Mouse (Mus musculus) testis, postnatal 10 days (tissue): ENCODE data around the gene Runx2.

Experiments used
- DNase-seq: peaks from one replicate; pipeline ENCODE4 v3.0.0; 2021; ENCODE audit warnings: low spot score

Gene Runx2

GRCm38 (mm10) chr17:44814508-44815175 is at the start of gene Runx2:
Gene Runx2, minus strand, starts transcription at chr17:44814797.
- no peak for DNase-seq

GRCm38 (mm10) chr17:44863165-44863564 is 48.6 kb upstream of the Runx2 start:
- DNase-seq: no peak

- DNase-seq: no peak
These were observed 27.6 kb upstream of the Runx2 start for GRCm38 (mm10) chr17:44842184-44842583.

GRCm38 (mm10) chr17:44831201-44831600 is 16.6 kb upstream of the Runx2 start:
- DNase-seq: no peak

GRCm38 (mm10) chr17:44829587-44829986 is 15.0 kb upstream of the Runx2 start:
- no peak for DNase-seq

GRCm38 (mm10) chr17:44827964-44828363 is 13.4 kb upstream of the Runx2 start:
- no peak for DNase-seq

GRCm38 (mm10) chr17:44827124-44827523 is 12.5 kb upstream of the Runx2 start:
- no peak for DNase-seq

GRCm38 (mm10) chr17:44821940-44822339 is 7.3 kb upstream of the Runx2 start:
- no peak for DNase-seq

GRCm38 (mm10) chr17:44819816-44820215 is 5.2 kb upstream of the Runx2 start:
- no peak for DNase-seq

- DNase-seq: no peak
These were observed 4.2 kb upstream of the Runx2 start for GRCm38 (mm10) chr17:44818825-44819224.

- no peak for DNase-seq
These were observed 7.6 kb downstream of the Runx2 start for GRCm38 (mm10) chr17:44807031-44807430.

GRCm38 (mm10) chr17:44797331-44797730 is 17.3 kb downstream of the Runx2 start:
- no peak for DNase-seq

- no peak for DNase-seq
These were observed 22.2 kb downstream of the Runx2 start for GRCm38 (mm10) chr17:44792218-44792917.

- no peak for DNase-seq
These were observed 25.4 kb downstream of the Runx2 start for GRCm38 (mm10) chr17:44788982-44789747.

- DNase-seq: no peak
These were observed 31.5 kb downstream of the Runx2 start for GRCm38 (mm10) chr17:44783143-44783542.

- DNase-seq: no peak
These were observed 32.2 kb downstream of the Runx2 start for GRCm38 (mm10) chr17:44782366-44782765.

GRCm38 (mm10) chr17:44780353-44780752 is 34.2 kb downstream of the Runx2 start:
- no peak for DNase-seq

GRCm38 (mm10) chr17:44778141-44778540 is 36.5 kb downstream of the Runx2 start:
- DNase-seq: no peak

- peak; percentile 82 for DNase-seq
These were observed 37.2 kb downstream of the Runx2 start for GRCm38 (mm10) chr17:44777337-44777804.

GRCm38 (mm10) chr17:44776738-44777270 is 37.8 kb downstream of the Runx2 start, which contains the start of gene Supt3:
Gene Supt3, plus strand, starts transcription at chr17:44777152.
- peak; percentile 99 for DNase-seq

GRCm38 (mm10) chr17:44772576-44772975 is 42.0 kb downstream of the Runx2 start:
- DNase-seq: no peak

GRCm38 (mm10) chr17:44770871-44771270 is 43.7 kb downstream of the Runx2 start:
- DNase-seq: no peak
